16 mouse cellular contexts compared by ENCODE assay signal in the genomic region with DNA sequence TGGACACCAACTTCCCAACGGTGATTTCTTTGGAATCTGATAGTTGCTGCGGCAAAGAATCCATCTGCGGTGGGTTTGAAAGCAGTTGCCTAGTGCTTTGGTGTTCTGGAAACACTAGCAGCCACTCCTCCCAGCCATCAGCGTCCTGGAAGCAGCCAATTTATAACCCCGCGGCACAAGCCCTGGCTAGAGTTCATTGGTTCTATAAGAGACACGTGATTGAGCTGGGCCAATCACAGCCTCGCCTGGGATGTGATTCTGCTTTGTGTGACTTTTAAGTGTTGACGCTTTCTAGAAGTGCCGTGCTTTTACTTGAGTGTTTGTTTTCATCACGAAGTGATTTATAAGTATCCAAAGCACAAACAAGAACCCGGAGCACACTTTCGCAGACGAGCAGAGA.
DNase-seq lines count a peak whose midpoint lies in the region; ATAC-seq and TF ChIP-seq lines count a peak whose summit lies in the region.
"Had no signal": no experiment of that assay in that cellular context is flagged by ENCODE, and none has a peak within 500 bp of the region (broad histone marks: within the 10 kb centered on the region; RNA-seq: fewer than 3 reads in every experiment).

No protein-coding gene starts in this region.

- no peaks in the 10 kb centered on the region for H3K9me3 ChIP-seq in heart, postnatal 0 days (replicated peaks; ENCODE audit: control insufficient read depth, low read length)
- H3K9me3 ChIP-seq in intestine, embryonic 16.5 days (ENCODE audit: control insufficient read depth, low read length), result no peaks in the 10 kb centered on the region
- no peaks in the 10 kb centered on the region for H3K9me3 ChIP-seq in lung, embryonic 15.5 days
- H3K9me3 ChIP-seq: hindbrain, embryonic 10.5 days; stomach, embryonic 15.5 days had no signal

- TF ChIP-seq EP300 in heart, postnatal 0 days (IDR thresholded peaks at IDR 0.05; ENCODE audit: low read depth), result no peak

- no peak overlapping the region for H3K4me3 ChIP-seq in heart, postnatal 0 days (ENCODE audit: low read depth, low read length)
- no peak overlapping the region for H3K4me3 ChIP-seq in intestine, embryonic 16.5 days (ENCODE audit: low read length)
- no peak overlapping the region for H3K4me3 ChIP-seq in lung, embryonic 15.5 days
- H3K4me3 ChIP-seq: hindbrain, embryonic 10.5 days; stomach, embryonic 15.5 days had no signal

- H3K9ac ChIP-seq in heart, postnatal 0 days (replicated peaks; ENCODE audit: low read depth, low read length), result no peak overlapping the region
- no peak overlapping the region for H3K9ac ChIP-seq in intestine, embryonic 16.5 days (ENCODE audit: low read depth, low read length)
- H3K9ac ChIP-seq in lung, embryonic 15.5 days, result no peak overlapping the region
- H3K9ac ChIP-seq: forebrain, postnatal 0 days; stomach, embryonic 15.5 days had no signal

- DNase-seq in heart, postnatal 0 days (ENCODE audit: low spot score), result peak; percentile 32
- no peak for DNase-seq in heart, postnatal 14 days
- peak; percentile 46 for DNase-seq in R1 (ENCODE audit: low read depth, low spot score)
- no peak for DNase-seq in left cerebral cortex, postnatal 4 days
- DNase-seq: cerebellum, adult 11 months; forebrain, postnatal 0 days; gastrocnemius, postnatal 14 days; thymus, postnatal 4 days had no signal

- TF ChIP-seq CTCF in heart, postnatal 0 days (IDR thresholded peaks at IDR 0.05; ENCODE audit: low read depth), result no peak

- ATAC-seq in heart, postnatal 0 days (ENCODE audit: insufficient read depth, low read depth), result peak; percentile 72; the same call in 1 of the 2 replicates
- peak; percentile 53; the same call in 1 of the 2 replicates for ATAC-seq in intestine, embryonic 16.5 days
- ATAC-seq in lung, embryonic 15.5 days (ENCODE audit: borderline replicate concordance, extremely low read depth, low FRiP score, low TSS enrichment), result peak; percentile 67; the same call in 1 of the 2 replicates
- no peak for ATAC-seq in granulocyte monocyte progenitor cell, adult 5-6 weeks (replicated peaks; ENCODE audit: poor library complexity, severe bottlenecking)
- ATAC-seq in activated CD4-positive, CD25-positive, alpha-beta regulatory T cell, adult 4 months, result no peak
- ATAC-seq: forebrain, postnatal 0 days; inflammation-experienced regulatory T-cells, adult 6 months; midbrain, embryonic 16.5 days had no signal

- peak overlapping the region; percentile 33; the same call in 1 of the 2 replicates for H3K4me2 ChIP-seq in heart, postnatal 0 days (ENCODE audit: low read depth, low read length)
- H3K4me2 ChIP-seq in intestine, embryonic 16.5 days (ENCODE audit: low read depth, low read length), result no peak overlapping the region
- peak overlapping the region; percentile 43 for H3K4me2 ChIP-seq in lung, embryonic 15.5 days
- H3K4me2 ChIP-seq: stomach, embryonic 15.5 days had no signal

- H3K36me3 ChIP-seq in heart, postnatal 0 days (replicated peaks; ENCODE audit: control insufficient read depth, insufficient read depth, low read length), result no peaks in the 10 kb centered on the region
- no peaks in the 10 kb centered on the region for H3K36me3 ChIP-seq in intestine, embryonic 16.5 days (ENCODE audit: control insufficient read depth, insufficient read depth, low read length)
- H3K36me3 ChIP-seq in lung, embryonic 15.5 days, result no peaks in the 10 kb centered on the region
- H3K36me3 ChIP-seq: hindbrain, embryonic 10.5 days; stomach, embryonic 15.5 days had no signal

- H3K27me3 ChIP-seq in heart, postnatal 0 days (ENCODE audit: control insufficient read depth, insufficient read depth, low read length), result no peaks in the 10 kb centered on the region
- no peaks in the 10 kb centered on the region for H3K27me3 ChIP-seq in intestine, embryonic 16.5 days (replicated peaks; ENCODE audit: control insufficient read depth, insufficient read depth, low read length)
- no peaks in the 10 kb centered on the region; the same call in 1 of the 2 replicates for H3K27me3 ChIP-seq in lung, embryonic 15.5 days
- H3K27me3 ChIP-seq: stomach, embryonic 15.5 days had no signal

- H3K4me1 ChIP-seq in heart, postnatal 0 days (ENCODE audit: control insufficient read depth, insufficient read depth), result no peaks in the 10 kb centered on the region
- H3K4me1 ChIP-seq in intestine, embryonic 16.5 days (ENCODE audit: control insufficient read depth, insufficient read depth, low read length), result no peaks in the 10 kb centered on the region
- peaks cover 14% of the 10 kb centered on the region; the same call in 1 of the 2 replicates for H3K4me1 ChIP-seq in lung, embryonic 15.5 days
- H3K4me1 ChIP-seq: stomach, embryonic 15.5 days had no signal

- 50% methylated on average over 14 of the region's 14 CpGs for WGBS in heart, postnatal 0 days
- 55% methylated on average over 14 of the region's 14 CpGs for WGBS in intestine, embryonic 16.5 days
- WGBS in lung, embryonic 15.5 days, result 30% methylated on average over 14 of the region's 14 CpGs

- intact Hi-C loops in heart, postnatal 14 days (cut with DNase I), result no loop called here
- intact Hi-C loops in left cerebral cortex, postnatal 4 days (cut with DNase I), result no loop called here

- H3K27ac ChIP-seq in heart, postnatal 0 days (ENCODE audit: low read depth), result no peak overlapping the region
- no peak overlapping the region for H3K27ac ChIP-seq in intestine, embryonic 16.5 days (ENCODE audit: low read length)
- no peak overlapping the region for H3K27ac ChIP-seq in lung, embryonic 15.5 days
- H3K27ac ChIP-seq: hindbrain, embryonic 10.5 days; stomach, embryonic 15.5 days had no signal

Comparison
In these comparisons a context has a peak if more than half of its experiments do, and no peak if none do; other contexts are left out.
1. DNase-seq: peak in heart, postnatal 0 days (single experiment) and R1 (single experiment); none in heart, postnatal 14 days (0 of 2) and left cerebral cortex, postnatal 4 days (single experiment).
2. ATAC-seq: peak in heart, postnatal 0 days (single experiment), intestine, embryonic 16.5 days (single experiment) and lung, embryonic 15.5 days (single experiment); none in granulocyte monocyte progenitor cell, adult 5-6 weeks (single experiment) and activated CD4-positive, CD25-positive, alpha-beta regulatory T cell, adult 4 months (single experiment).